Mouse (Mus musculus) embryonic facial prominence, embryonic 15.5 days (tissue): ENCODE data around the gene Rad51b. TPM values are rescaled to one million over a fixed set of nuclear protein-coding genes. Genes with fewer than 3 reads are reported as not detected.

Source experiments
- ATAC-seq: fragments of 200-750 bp; cut with Nextera tagmentation; 2 replicates; pipeline ENCODE4 v1.8.0; 2017; ENCODE audit warnings: low read depth, moderate TSS enrichment; ENCODE audit not compliant: insufficient number of reproducible peaks, low FRiP score, low TSS enrichment
- H3K27ac ChIP-seq: fragments of 300-500 bp; sonication (generic); replicated peaks from 2 replicates; pipeline ENCODE4 v1.5.1; 2015; ENCODE audit warnings: mild to moderate bottlenecking, inconsistent platforms
- H3K27me3 ChIP-seq: fragments of 300-500 bp; sonication (generic); 2 replicates; pipeline ENCODE4 v1.6.1; 2015; ENCODE audit warnings: inconsistent platforms
- H3K36me3 ChIP-seq: fragments of 300-500 bp; sonication (generic); 2 replicates; pipeline ENCODE4 v1.6.1; 2015; ENCODE audit warnings: mild to moderate bottlenecking, inconsistent platforms
- H3K4me1 ChIP-seq: fragments of 300-500 bp; sonication (generic); 2 replicates; pipeline ENCODE4 v1.6.1; 2015; ENCODE audit warnings: inconsistent platforms
- H3K4me2 ChIP-seq: fragments of 300-500 bp; sonication (generic); replicated peaks from 2 replicates; pipeline ENCODE4 v1.6.1; 2015; ENCODE audit warnings: mild to moderate bottlenecking, inconsistent platforms
- H3K4me3 ChIP-seq: fragments of 300-500 bp; sonication (generic); replicated peaks from 2 replicates; pipeline ENCODE4 v1.5.1; 2015; ENCODE audit warnings: mild to moderate bottlenecking, inconsistent platforms
- H3K9ac ChIP-seq: fragments of 300-500 bp; sonication (generic); 2 replicates; pipeline ENCODE4 v1.6.1; 2015; ENCODE audit warnings: inconsistent platforms
- H3K9me3 ChIP-seq: fragments of 300-500 bp; sonication (generic); replicated peaks from 2 replicates; pipeline ENCODE4 v1.6.1; 2016; ENCODE audit warnings: inconsistent platforms
- WGBS: fragments of 180-500 bp; shearing (Covaris S2); methylation state at CpG from one replicate; pipeline ENCODE4 v1.1.7; 2015; 5-methylcytosine and 5-hydroxymethylcytosine counted together
- polyA plus RNA-seq: library from polyadenylated mRNA; unstranded; fragments of >200 nt; fragmentation: Nextera tagmentation; extraction: Ambion mirVana; gene quantifications from 2 replicates; pipeline ENCODE4 v1.2.1, GENCODE M21; 2015

Rad51b gene
- polyA plus RNA-seq, 1 experiment from 2014 or later, result 7.3 TPM

DNA sequence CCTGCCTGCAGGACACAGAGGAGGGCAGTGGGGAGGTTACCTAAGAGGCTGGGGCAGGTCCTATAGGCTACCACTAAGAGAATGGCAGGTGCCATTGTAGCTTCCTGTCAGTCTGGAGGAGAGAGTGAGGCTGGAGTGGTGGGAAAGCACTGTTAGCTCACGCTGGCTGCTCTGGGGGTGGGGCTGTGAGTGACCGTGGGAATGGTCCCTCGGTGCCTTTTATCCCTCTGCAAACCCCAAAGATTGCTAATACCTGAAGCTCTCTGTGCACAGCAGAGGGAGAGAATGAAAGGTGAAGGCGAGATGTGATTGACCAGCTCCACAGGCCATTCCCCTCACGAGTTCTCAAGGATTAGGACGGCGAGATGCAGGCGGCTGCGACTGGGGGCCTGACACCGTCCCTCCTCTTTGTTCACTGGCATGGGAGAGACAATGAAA is 510.3 kb downstream of the Rad51b start:
- Histone ChIP-seq H3K4me3 (no peak overlapping the region), H3K27ac (no peak overlapping the region), H3K9ac (no peak overlapping the region), H3K36me3 (no peaks in the 10 kb centered on the region), H3K27me3 (no peaks in the 10 kb centered on the region), H3K9me3 (no peaks in the 10 kb centered on the region), H3K4me2 (no peak overlapping the region), H3K4me1 (peaks cover 35% of the 10 kb centered on the region)
- WGBS, result 44% methylated on average over 10 of the region's 10 CpGs
- no peak for ATAC-seq

DNA sequence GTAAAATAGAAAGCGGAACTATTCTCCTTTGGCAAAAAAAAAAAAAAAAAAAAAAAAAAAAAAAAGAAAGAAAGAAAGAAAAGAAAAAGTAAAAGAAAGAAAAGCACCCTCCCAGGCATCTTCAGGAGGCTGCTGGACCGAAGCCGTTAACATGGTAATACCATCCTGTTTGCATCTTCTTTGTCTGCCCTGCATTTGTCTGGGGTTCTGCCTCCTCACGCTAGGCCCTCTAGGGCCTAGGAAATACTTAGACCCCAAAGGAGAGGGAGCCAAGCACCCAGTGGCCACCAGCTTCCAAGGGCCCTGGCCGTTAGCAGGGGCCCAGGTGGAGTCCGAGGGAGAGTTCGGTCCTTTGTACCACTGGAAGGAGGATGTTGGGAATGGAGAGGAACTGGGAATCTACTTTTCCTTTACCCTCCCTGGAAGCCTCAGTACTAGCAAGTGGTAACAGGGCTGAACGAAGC is 510.9 kb downstream of the Rad51b start:
- Histone ChIP-seq H3K4me1 (peaks cover 35% of the 10 kb centered on the region), H3K9me3 (no peaks in the 10 kb centered on the region), H3K9ac (no peak overlapping the region), H3K36me3 (no peaks in the 10 kb centered on the region), H3K27me3 (no peaks in the 10 kb centered on the region), H3K4me3 (no peak overlapping the region), H3K27ac (no peak overlapping the region), H3K4me2 (no peak overlapping the region)
- WGBS, result 82% methylated on average over 8 of the region's 8 CpGs
- ATAC-seq, result no peak

DNA sequence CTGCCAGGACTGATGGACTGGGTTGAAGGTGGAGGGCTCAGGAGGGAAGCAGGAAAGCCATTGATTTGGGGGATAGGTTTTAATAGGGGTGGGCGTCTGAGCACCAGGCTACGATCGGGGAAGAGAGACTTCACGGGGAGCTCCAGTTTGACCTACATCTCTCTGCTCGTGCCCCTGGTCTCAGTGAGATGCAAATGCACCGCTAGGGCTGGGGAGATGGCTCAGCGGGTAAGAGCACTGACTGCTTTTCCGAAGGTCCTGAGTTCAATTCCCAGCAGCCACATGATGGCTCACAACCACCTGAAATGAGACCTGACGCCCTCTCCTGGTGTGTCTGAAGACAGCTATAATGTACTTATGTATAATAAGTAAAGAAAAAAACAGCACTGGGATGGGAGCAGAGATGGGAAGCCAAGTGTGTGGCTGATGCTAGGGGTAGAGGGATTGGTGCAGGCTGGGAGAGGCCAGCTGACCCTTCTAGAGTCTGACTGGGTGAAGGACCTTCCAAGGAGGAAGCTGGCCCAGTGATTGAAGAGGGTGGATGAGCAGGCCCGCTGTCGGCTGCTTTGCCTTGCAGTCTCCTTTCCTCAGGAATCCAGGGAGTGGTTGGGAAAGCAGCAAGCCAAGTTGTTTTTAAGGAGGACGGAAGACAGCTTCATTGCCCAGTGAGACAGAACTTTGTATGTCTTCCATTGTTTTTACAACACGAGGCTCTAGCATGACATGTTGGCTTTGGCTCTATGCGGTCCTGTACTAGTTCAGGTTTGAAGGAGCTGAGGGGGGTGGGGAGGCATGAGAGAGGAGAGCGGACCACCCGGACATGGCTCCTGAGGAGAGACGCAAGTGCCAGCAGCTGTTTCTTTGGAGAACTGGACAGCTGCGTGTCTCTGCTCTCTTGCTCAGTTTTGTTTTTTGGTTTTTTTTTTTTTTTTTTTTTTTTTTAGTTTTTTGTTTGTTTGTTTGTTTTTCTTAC is 511.6 kb downstream of the Rad51b start:
- 71% methylated on average over 18 of the region's 18 CpGs for WGBS
- Histone ChIP-seq H3K9ac (no peak overlapping the region), H3K27ac (peak overlapping the region; percentile 28; the same call in 1 of the 2 replicates), H3K27me3 (no peaks in the 10 kb centered on the region), H3K4me1 (peaks cover 39% of the 10 kb centered on the region), H3K4me2 (no peak overlapping the region), H3K4me3 (no peak overlapping the region), H3K9me3 (no peaks in the 10 kb centered on the region), H3K36me3 (no peaks in the 10 kb centered on the region)
- no peak for ATAC-seq

DNA sequence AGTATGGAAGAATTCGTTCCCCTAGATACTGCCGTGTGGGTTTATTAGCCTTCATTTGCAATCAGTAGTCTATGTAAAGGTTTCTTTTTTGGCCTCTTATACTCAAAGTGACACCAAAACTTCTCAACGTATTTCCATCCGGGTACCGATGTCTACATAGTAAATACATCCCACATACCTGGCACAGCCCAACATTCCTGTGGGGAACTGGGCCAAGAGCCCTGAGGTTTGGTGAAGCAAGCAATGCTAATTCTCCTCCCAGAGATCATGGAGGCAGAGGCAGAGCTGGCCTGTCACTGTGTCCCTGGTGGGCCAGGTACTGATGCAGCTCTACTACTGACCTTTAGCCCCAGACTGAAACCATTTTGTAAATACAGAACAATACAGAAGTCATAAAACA is 512.4 kb downstream of the Rad51b start:
- no peak for ATAC-seq
- no peak overlapping the region for H3K9ac ChIP-seq
- no peak overlapping the region for H3K4me3 ChIP-seq
- H3K36me3 ChIP-seq, result no peaks in the 10 kb centered on the region
- peaks cover 39% of the 10 kb centered on the region for H3K4me1 ChIP-seq
- 67% methylated on average over 5 of the region's 5 CpGs for WGBS
- H3K4me2 ChIP-seq, result no peak overlapping the region
- no peaks in the 10 kb centered on the region for H3K9me3 ChIP-seq
- no peaks in the 10 kb centered on the region for H3K27me3 ChIP-seq
- H3K27ac ChIP-seq, result no peak overlapping the region; the same call in 1 of the 2 replicates

DNA sequence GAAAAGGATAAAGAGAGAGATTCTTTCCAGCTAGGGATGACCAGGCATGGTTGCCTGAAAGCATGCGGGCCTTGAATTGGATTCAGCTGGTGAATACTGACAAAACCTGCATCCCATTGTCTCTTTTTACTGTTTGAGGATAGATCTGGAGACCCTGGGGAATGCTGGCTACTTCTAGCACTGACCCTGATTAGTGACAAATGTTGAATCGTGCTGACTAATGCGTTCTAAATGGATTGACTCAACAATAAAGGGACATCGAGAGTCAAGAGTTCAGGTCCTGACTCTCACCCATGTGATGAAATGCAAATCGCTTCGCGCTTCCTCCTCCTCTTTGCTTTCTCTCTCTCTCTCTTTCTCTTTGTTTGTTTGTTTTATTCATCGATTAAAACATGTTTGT is 515.3 kb downstream of the Rad51b start:
- Histone ChIP-seq H3K4me1 (peaks cover 28% of the 10 kb centered on the region), H3K4me2 (no peak overlapping the region), H3K9me3 (no peaks in the 10 kb centered on the region), H3K36me3 (no peaks in the 10 kb centered on the region), H3K4me3 (no peak overlapping the region), H3K27ac (no peak overlapping the region), H3K27me3 (no peaks in the 10 kb centered on the region), H3K9ac (no peak overlapping the region)
- ATAC-seq, result no peak
- 64% methylated on average over 8 of the region's 8 CpGs for WGBS

DNA sequence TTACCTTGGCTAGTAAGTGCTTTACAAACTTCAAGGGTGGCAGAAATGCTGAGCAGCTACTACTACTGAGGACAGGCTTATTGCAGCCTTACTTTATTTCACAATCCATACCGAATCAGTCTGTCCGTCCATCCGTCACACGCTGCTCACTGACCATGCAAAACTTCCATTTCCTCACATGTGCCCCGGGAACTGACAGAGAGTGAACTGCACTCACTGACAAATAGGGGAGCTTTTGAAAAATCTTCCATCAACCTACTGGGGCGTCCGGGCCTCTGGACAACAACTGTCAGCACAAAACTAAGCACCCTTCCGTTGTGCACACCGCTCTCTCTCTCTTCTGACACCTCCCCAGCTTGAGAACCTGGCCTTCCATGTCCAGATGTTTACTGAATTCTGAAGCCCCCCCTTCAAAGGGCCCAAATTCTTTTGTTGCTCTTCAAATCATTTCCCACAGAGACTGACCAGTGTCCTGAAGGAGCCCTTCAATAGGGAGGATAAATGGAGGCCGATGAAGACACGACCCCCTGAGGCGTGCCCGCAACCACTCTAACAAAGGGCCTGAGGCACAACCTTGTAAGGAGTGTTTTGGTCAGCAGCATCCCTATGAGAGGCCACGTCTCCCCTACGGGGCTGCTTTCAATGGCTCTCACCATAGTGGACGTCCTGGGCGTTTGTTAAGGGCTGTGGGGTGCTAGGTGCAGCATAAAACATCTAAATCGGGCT is 515.9 kb downstream of the Rad51b start:
- Histone ChIP-seq H3K4me3 (no peak overlapping the region), H3K4me2 (no peak overlapping the region), H3K4me1 (peaks cover 26% of the 10 kb centered on the region), H3K36me3 (no peaks in the 10 kb centered on the region), H3K27me3 (no peaks in the 10 kb centered on the region), H3K27ac (no peak overlapping the region), H3K9ac (no peak overlapping the region), H3K9me3 (no peaks in the 10 kb centered on the region)
- ATAC-seq, result no peak
- WGBS, result 72% methylated on average over 18 of the region's 18 CpGs

DNA sequence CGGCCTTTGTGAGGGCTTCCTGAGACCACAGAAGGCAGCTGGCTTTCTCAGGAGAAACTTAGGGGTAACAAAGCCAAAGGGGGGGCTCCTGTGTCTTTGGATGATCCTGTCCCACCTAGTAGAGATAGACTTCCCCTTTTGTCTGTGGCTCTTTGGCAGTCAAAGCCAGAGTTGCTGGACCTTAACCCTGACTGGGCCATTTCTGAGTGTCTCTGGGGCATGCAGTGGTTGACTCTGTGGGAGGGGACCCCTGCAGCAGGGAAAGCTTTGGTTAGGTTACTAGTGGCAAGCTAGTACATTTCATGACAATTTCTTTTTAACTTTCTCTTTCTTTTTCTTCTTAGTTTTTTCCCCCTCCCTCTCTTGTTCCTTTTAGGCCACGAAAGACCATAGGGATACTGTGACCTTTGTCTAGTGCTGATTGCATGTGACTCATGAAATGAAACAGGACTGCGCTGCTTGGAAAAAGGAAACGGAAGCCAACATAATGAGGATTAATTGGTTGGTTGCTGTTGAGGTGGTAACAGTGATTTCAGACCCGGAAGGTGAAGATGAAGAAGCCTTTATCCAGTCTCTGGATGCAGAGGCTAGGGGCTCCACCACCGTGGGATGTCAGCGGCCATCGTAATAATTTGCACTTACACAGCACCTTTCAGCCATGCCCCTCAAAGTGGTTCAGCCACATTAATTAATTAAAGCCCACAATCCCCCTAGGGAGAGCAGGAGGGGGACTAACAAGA is 516.7 kb downstream of the Rad51b start:
- WGBS, result 66% methylated on average over 8 of the region's 8 CpGs
- Histone ChIP-seq H3K27me3 (no peaks in the 10 kb centered on the region), H3K9me3 (no peaks in the 10 kb centered on the region), H3K4me1 (peaks cover 25% of the 10 kb centered on the region), H3K4me2 (no peak overlapping the region), H3K9ac (no peak overlapping the region), H3K27ac (no peak overlapping the region), H3K4me3 (no peak overlapping the region), H3K36me3 (no peaks in the 10 kb centered on the region)
- ATAC-seq, result no peak

DNA sequence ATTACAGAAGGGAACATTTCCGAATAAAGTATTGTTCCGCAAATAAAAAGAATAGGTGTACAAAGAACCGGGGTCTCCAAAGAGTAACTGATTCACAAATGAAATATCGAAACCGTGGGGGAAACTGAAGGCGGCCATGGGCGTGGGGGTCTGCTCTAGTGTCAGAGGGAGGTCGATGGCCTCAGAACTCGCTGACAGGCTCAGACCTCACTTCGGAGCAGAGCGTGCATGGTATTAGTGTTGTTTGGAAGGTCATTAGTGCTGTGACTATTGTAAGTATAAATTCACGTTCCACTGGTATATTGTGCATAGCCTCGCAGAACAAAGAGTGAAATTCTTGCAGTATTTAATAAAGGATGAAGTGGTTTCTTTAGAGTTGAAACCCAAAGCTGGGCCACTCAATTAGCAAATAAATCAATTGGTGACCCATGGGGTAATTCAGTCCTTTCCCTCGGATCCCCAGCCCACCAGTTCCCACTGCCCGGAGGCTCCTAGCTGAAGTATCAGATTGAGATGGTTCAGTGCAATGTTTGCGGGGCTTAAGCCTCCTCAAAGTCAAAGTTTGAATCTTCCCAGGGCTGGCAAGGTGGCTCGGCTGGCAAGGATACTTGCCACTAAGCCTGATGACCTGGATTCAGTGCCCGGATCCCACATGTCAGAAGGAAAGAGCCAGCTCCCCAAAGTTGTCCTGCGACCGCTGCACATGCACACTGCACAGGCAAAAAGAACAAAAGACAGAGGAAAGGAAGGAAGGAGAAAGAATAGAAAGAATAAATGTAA is 517.4 kb downstream of the Rad51b start:
- no peak overlapping the region for H3K4me2 ChIP-seq
- no peak for ATAC-seq
- WGBS, result 73% methylated on average over 20 of the region's 20 CpGs
- no peaks in the 10 kb centered on the region for H3K27me3 ChIP-seq
- no peaks in the 10 kb centered on the region for H3K36me3 ChIP-seq
- H3K4me1 ChIP-seq, result peaks cover 26% of the 10 kb centered on the region
- no peak overlapping the region for H3K4me3 ChIP-seq
- H3K9me3 ChIP-seq, result no peaks in the 10 kb centered on the region
- no peak overlapping the region for H3K9ac ChIP-seq
- H3K27ac ChIP-seq, result no peak overlapping the region

DNA sequence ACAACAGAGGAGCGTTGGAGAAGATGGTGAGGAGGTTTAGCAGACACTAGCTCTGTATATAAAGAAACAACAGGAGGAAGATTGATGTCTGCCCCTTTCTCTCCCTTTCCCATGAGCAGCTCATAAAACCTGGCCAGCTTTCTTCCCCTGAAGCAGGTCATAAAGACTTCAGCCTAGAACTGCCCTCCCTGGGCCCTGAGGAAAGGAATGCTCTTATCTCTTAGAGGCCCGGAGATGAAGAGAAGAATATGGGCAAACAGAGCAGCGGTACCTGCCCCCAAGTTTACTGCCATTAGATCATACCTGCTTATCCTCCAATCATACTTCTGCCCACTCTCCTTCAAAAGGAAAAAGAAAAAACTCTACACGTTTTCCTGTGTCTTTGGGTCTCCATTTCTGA is 519.2 kb downstream of the Rad51b start:
- Histone ChIP-seq H3K36me3 (no peaks in the 10 kb centered on the region), H3K4me2 (no peak overlapping the region), H3K27ac (no peak overlapping the region), H3K9ac (no peak overlapping the region), H3K4me3 (no peak overlapping the region), H3K9me3 (no peaks in the 10 kb centered on the region), H3K27me3 (no peaks in the 10 kb centered on the region), H3K4me1 (peaks cover 37% of the 10 kb centered on the region)
- no peak for ATAC-seq
- 77% methylated on average over 4 of the region's 4 CpGs for WGBS

DNA sequence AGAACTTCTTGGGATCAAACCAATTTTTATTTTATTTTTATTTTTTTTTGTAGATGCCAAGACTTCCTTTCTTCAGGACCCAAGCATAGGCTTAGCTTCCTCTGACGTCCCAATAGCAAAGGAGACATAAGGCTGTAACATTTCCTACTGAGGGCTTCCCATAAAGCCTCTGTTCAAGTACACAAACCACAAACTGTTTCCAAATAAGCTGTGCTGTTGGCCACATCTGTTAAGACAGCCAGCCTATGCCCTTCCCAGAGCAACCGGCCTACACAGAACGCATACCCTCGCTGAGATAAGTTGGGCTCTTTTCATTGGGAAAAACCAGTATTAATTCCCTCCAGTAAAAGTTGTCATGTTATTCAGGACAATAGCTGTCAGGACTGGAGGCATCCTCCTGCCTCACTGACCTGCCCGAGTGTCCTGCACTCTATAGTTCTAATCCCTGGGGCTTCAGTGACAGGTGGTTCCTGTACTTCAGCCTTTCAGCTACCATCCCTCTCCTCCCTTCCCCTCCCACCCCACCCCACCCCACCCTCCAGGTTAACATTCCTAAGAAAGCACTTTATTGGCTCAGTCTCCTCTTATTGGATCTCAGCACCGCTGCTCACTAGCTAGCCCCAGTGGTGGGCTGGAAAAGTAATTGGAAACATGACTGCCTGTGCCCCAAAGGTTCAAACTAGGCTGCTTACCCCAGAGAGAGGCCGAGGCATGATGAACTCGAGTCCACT is 523.3 kb downstream of the Rad51b start:
- Histone ChIP-seq H3K4me1 (peaks cover 35% of the 10 kb centered on the region), H3K4me2 (no peak overlapping the region), H3K27me3 (no peaks in the 10 kb centered on the region), H3K9ac (no peak overlapping the region), H3K27ac (peak overlapping the region; percentile 44), H3K9me3 (no peaks in the 10 kb centered on the region), H3K36me3 (no peaks in the 10 kb centered on the region), H3K4me3 (no peak overlapping the region)
- 39% methylated on average over 8 of the region's 8 CpGs for WGBS
- no peak for ATAC-seq
